Mouse (Mus musculus): ENCODE results near the gene Cyp2c40.
"Not testable (repeated sequence)": the region's sequence is repeated elsewhere in the genome, so short reads cannot be mapped to it uniquely, and the experiment has no call there.

The Cyp2c40 gene

DNA sequence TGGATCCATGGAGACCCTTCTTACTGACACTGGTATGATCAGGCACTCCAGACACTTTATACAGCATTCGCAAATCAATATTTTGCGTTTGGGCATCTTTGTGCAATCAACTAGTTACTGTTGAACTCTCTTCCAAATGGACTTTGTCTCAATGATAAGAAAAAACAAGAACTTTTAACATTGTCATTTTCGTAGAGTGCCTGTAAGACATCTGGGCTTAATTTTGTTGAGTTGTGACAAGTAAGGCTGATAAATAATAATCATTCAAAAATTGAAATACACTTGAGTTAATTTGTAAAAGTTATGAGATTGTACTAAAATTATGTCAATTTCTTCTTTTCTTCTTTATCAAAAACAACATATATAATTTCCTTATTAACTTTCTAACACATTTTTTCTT is at the start of gene Cyp2c40:
TSS of gene Cyp2c40 (minus strand) at position 101 of the 400 bp plus-strand sequence.
- DNase-seq (ENCODE audit: low read depth, low spot score) = not testable (repeated sequence)

DNA sequence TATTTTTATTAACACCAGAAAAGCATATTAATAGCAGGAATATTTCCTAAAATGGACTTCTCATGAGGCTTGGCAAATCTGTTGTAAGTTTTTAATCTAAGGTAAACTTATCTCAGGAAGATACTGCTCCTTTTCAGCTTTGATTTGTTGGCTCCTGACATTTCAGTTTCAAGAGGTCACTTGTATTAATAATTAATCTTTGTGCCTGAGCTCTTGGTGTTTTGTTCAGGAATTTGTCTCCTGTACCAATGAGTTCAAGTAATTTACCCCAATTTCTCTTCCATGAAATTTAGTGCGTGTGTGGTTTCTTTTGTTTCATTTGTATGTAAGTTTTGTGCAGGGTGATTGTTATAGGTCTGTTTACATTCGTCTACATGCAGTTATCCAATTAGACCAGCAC is 8.3 kb upstream of the Cyp2c40 start:
- DNase-seq (ENCODE audit: low read depth, low spot score) = not testable (repeated sequence)

DNA sequence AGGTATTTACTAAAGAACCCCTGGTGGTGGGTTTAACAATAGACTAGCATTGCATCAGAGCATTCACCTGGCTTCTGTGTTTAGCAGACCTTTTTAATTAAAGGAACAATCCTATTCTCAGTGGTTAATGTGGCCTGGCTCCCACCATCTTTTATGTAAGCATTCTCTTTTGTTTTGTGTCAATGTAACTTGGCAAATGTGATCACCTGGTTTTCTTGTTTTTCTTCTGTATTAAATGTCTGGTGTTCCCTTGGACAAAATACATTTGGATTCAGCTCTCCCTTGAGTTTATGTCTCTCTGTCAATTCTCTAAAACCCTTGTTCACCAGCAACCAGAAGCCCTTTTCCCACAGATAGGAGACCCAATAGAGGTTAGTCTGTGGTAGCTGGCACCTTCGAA is 3.8 kb upstream of the Cyp2c40 start:
- not testable (repeated sequence) for DNase-seq (ENCODE audit: low read depth, low spot score)

DNA sequence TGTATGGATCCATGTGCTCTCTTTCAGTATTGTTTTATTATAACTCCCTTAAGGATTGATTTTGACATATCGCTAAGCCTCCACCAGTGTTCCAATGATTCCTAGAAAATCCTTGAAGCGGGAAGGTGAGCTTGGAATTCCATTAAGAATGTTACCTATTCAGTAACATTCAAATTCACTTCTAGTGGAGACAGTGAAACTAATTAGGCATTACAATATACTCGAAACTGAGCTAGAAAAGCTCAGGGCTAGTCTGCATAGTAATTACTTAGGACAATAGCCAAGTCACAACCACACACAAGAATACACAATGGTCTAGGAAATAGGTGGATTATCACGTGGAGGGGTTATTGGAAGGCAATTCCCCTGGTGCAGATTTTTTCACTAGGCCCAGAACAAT is 3.4 kb upstream of the Cyp2c40 start:
- not testable (repeated sequence) for DNase-seq (ENCODE audit: low read depth, low spot score)

DNA sequence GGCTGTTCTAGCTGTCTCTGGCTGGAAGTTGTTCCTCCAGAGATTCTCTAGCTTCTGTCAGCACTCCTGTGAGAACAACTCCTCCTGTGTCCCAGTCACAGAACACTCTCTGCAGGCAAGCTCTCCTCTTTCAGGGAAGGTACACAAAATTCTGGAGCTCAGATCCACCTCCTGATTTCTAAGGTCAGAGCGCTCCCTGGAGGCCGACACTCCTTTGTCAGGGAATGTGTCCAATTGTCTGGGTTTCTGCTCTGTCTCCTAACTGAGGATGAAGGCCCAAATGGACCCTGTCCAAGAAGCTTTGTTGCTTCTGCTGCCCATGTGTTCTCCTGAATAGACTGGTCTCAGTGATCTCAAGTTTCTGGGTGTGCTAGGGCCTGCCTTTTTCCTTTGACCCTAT is 27.2 kb downstream of the Cyp2c40 start:
- DNase-seq (ENCODE audit: low read depth, low spot score) = not testable (repeated sequence)

DNA sequence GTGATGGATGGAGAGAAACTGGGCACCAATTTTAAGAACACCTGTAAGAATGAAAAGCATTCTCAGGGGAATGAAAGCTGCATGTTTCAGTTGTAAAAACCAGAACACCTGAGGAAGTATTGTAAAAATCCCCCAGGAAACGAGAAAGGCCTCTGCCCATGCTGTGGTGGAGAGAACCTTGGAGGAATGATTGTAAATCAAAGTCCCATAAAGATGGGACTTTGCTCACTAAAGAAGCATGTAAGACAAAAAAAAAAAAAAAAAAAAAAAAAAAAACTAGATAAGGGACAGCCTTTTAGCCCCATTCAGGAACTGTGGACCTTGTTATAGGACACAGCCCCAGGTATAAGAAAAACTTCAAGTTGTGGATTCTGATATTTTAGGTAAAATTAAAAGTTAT is 67.3 kb downstream of the Cyp2c40 start:
- no peak for DNase-seq (ENCODE audit: low read depth, low spot score)

DNA sequence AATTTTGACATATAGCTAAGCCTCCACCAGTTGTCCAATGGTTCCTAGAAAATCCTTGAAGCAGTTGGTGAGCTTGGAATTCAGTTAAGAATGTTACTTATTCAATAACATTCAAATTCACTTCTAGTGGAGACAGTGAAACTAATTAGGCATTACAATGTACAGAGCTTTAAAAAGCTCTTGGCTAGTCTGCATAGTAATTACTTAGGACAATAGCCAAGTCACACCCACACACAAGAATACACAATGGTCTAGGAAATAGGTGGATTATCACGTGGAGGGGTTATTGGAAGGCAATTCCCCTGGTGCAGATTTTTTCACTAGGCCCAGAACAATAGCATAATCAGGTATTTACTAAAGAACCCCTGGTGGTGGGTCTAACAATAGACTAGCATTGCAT is 68.3 kb downstream of the Cyp2c40 start:
- DNase-seq (ENCODE audit: low read depth, low spot score) = not testable (repeated sequence)

DNA sequence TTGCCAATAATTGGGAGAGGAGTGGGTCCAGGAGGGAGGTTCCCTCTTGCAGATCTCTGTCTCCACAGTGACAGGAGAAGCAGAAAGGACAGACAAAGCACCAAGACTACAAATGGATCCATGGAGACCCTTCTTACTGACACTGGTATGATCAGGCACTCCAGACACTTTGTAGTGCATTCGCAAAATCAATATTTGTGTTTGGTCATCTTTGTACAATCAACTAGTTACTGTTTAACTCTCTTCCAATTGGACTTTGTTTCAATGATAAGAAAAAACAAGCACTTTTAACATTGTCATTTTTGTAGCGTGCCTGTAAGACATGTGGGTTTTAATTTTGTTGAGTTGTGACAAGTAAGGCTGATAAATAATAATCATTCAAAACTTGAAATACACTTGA is 71.7 kb downstream of the Cyp2c40 start, which contains the start of gene Cyp2c68:
TSS of gene Cyp2c68 (minus strand) at position 135 of the 400 bp plus-strand sequence.
- no peak for DNase-seq (ENCODE audit: low read depth, low spot score)

All from retina, postnatal 7 days (tissue).